Mouse (Mus musculus) spleen, adult 2 months (tissue): ENCODE measurements around the gene L3mbtl3.

Experiments used
- CTCF ChIP-seq: fragments of 200-500 bp; IDR thresholded peaks from 2 replicates; pipeline ENCODE4 v1.5.1; 2011; ENCODE audit warnings: mild to moderate bottlenecking, inconsistent platforms; ENCODE audit not compliant: insufficient read depth, insufficient read length, insufficient replicate concordance; ENCODE audit errors: extremely low read depth
- POLR2A ChIP-seq: fragments of 200-500 bp; IDR thresholded peaks from 2 replicates; pipeline ENCODE4 v1.6.1; 2011; ENCODE audit warnings: low read depth, low read length, inconsistent platforms

DNA sequence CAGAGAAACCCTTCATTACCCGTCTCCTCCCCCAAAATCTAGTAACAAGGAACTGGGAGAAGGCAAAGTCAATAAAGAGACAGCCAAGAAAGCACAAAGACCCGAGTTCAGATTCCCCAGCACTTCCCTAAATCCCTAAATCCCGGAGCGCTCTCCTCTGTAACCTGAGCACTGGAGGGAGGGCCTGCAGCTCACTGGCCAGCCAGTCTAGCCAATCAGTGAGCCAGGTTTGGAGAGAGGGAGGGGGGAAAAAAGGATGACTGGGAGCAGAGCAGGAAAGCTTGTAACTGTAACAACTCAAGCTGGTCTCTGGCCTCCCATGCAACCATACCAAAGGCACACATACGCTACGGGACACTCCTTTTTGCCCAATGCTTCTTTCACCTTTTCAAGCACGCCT, 4.4 kb downstream of the L3mbtl3 start:
- TF ChIP-seq CTCF (no peak), POLR2A (no peak)
